Mouse (Mus musculus): Measurements from ENCODE around the gene Slc4a10. TPM values are rescaled to one million over a fixed set of nuclear protein-coding genes. Genes with fewer than 3 reads are reported as not detected.

The Slc4a10 gene
- polyA plus RNA-seq, 1 experiment, result 0.02 TPM

- Histone ChIP-seq H3K36me3 (ENCODE audit: control insufficient read depth, insufficient read depth, low read length) (no peaks in the 10 kb centered on the region), H3K27ac (ENCODE audit: insufficient read depth, low read depth, low read length) (no peak overlapping the region), H3K4me3 (ENCODE audit: insufficient read depth, low read depth, low read length) (no peak overlapping the region), H3K27me3 (replicated peaks; ENCODE audit: control insufficient read depth, insufficient read depth, low read length) (no peaks in the 10 kb centered on the region), H3K4me1 (ENCODE audit: control insufficient read depth, insufficient read depth, low read length) (no peaks in the 10 kb centered on the region)
- TF ChIP-seq CTCF (conservative IDR thresholded peaks at IDR 0.05; ENCODE audit: insufficient read depth, insufficient read length, low read depth, low read length), result no peak
- TF ChIP-seq POLR2A (IDR thresholded peaks at IDR 0.05; ENCODE audit: low read depth, low read length), result no peak
- no peak for DNase-seq
- WGBS, result 61% methylated on average over 3 of the region's 3 CpGs
Measured at GRCm38 (mm10) chr2:62147636-62148035, 101.4 kb downstream of the Slc4a10 start.

GRCm38 (mm10) chr2:62149421-62149820, 103.2 kb downstream of the Slc4a10 start:
- H3K27ac ChIP-seq (ENCODE audit: insufficient read depth, low read depth, low read length), result no peak overlapping the region
- H3K36me3 ChIP-seq (ENCODE audit: control insufficient read depth, insufficient read depth, low read length), result no peaks in the 10 kb centered on the region
- H3K27me3 ChIP-seq (replicated peaks; ENCODE audit: control insufficient read depth, insufficient read depth, low read length), result no peaks in the 10 kb centered on the region
- DNase-seq, result no peak
- no peak for TF ChIP-seq POLR2A (IDR thresholded peaks at IDR 0.05; ENCODE audit: low read depth, low read length)
- no peak for TF ChIP-seq CTCF (conservative IDR thresholded peaks at IDR 0.05; ENCODE audit: insufficient read depth, insufficient read length, low read depth, low read length)
- no peaks in the 10 kb centered on the region for H3K4me1 ChIP-seq (ENCODE audit: control insufficient read depth, insufficient read depth, low read length)
- H3K4me3 ChIP-seq (ENCODE audit: insufficient read depth, low read depth, low read length), result no peak overlapping the region

GRCm38 (mm10) chr2:62150830-62151229, 104.6 kb downstream of the Slc4a10 start:
- no peaks in the 10 kb centered on the region for H3K27me3 ChIP-seq (replicated peaks; ENCODE audit: control insufficient read depth, insufficient read depth, low read length)
- WGBS, result 71% methylated on average over 1 of the region's 1 CpGs
- TF ChIP-seq POLR2A (IDR thresholded peaks at IDR 0.05; ENCODE audit: low read depth, low read length), result no peak
- TF ChIP-seq CTCF (conservative IDR thresholded peaks at IDR 0.05; ENCODE audit: insufficient read depth, insufficient read length, low read depth, low read length), result no peak
- DNase-seq, result no peak
- no peak overlapping the region for H3K4me3 ChIP-seq (ENCODE audit: insufficient read depth, low read depth, low read length)
- H3K4me1 ChIP-seq (ENCODE audit: control insufficient read depth, insufficient read depth, low read length), result no peaks in the 10 kb centered on the region
- H3K36me3 ChIP-seq (ENCODE audit: control insufficient read depth, insufficient read depth, low read length), result no peaks in the 10 kb centered on the region
- H3K27ac ChIP-seq (ENCODE audit: insufficient read depth, low read depth, low read length), result no peak overlapping the region

GRCm38 (mm10) chr2:62210109-62210508, 163.8 kb downstream of the Slc4a10 start:
- no peak for TF ChIP-seq CTCF (conservative IDR thresholded peaks at IDR 0.05; ENCODE audit: insufficient read depth, insufficient read length, low read depth, low read length)
- no peak for TF ChIP-seq POLR2A (IDR thresholded peaks at IDR 0.05; ENCODE audit: low read depth, low read length)
- H3K4me3 ChIP-seq (ENCODE audit: insufficient read depth, low read depth, low read length), result no peak overlapping the region
- DNase-seq, result no peak
- H3K27me3 ChIP-seq (replicated peaks; ENCODE audit: control insufficient read depth, insufficient read depth, low read length), result no peaks in the 10 kb centered on the region
- H3K36me3 ChIP-seq (ENCODE audit: control insufficient read depth, insufficient read depth, low read length), result no peaks in the 10 kb centered on the region
- H3K4me1 ChIP-seq (ENCODE audit: control insufficient read depth, insufficient read depth, low read length), result no peaks in the 10 kb centered on the region
- H3K27ac ChIP-seq (ENCODE audit: insufficient read depth, low read depth, low read length), result no peak overlapping the region

- no peaks in the 10 kb centered on the region for H3K36me3 ChIP-seq (ENCODE audit: control insufficient read depth, insufficient read depth, low read length)
- H3K4me3 ChIP-seq (ENCODE audit: insufficient read depth, low read depth, low read length), result no peak overlapping the region
- H3K27me3 ChIP-seq (replicated peaks; ENCODE audit: control insufficient read depth, insufficient read depth, low read length), result no peaks in the 10 kb centered on the region
- 90% methylated on average over 5 of the region's 5 CpGs for WGBS
- no peaks in the 10 kb centered on the region for H3K4me1 ChIP-seq (ENCODE audit: control insufficient read depth, insufficient read depth, low read length)
- TF ChIP-seq POLR2A (IDR thresholded peaks at IDR 0.05; ENCODE audit: low read depth, low read length) (no peak), CTCF (conservative IDR thresholded peaks at IDR 0.05; ENCODE audit: insufficient read depth, insufficient read length, low read depth, low read length) (no peak)
- H3K27ac ChIP-seq (ENCODE audit: insufficient read depth, low read depth, low read length), result no peak overlapping the region
- no peak for DNase-seq
Measured at GRCm38 (mm10) chr2:62211106-62211505, 164.8 kb downstream of the Slc4a10 start.

- no peak overlapping the region for H3K4me3 ChIP-seq (ENCODE audit: insufficient read depth, low read depth, low read length)
- no peak overlapping the region for H3K27ac ChIP-seq (ENCODE audit: insufficient read depth, low read depth, low read length)
Measured at GRCm38 (mm10) chr2:62227563-62227962, 181.3 kb downstream of the Slc4a10 start.

GRCm38 (mm10) chr2:62231271-62231670, 185.0 kb downstream of the Slc4a10 start:
- Histone ChIP-seq H3K4me3 (ENCODE audit: insufficient read depth, low read depth, low read length) (no peak overlapping the region), H3K27me3 (replicated peaks; ENCODE audit: control insufficient read depth, insufficient read depth, low read length) (no peaks in the 10 kb centered on the region), H3K4me1 (ENCODE audit: control insufficient read depth, insufficient read depth, low read length) (no peaks in the 10 kb centered on the region), H3K36me3 (ENCODE audit: control insufficient read depth, insufficient read depth, low read length) (no peaks in the 10 kb centered on the region), H3K27ac (ENCODE audit: insufficient read depth, low read depth, low read length) (no peak overlapping the region)
- WGBS, result 86% methylated on average over 2 of the region's 2 CpGs
- TF ChIP-seq CTCF (conservative IDR thresholded peaks at IDR 0.05; ENCODE audit: insufficient read depth, insufficient read length, low read depth, low read length) (no peak), POLR2A (IDR thresholded peaks at IDR 0.05; ENCODE audit: low read depth, low read length) (no peak)
- DNase-seq, result no peak

More at GRCm38 (mm10) chr2:62227563-62227962, 181.3 kb downstream of the Slc4a10 start:
- TF ChIP-seq CTCF (conservative IDR thresholded peaks at IDR 0.05; ENCODE audit: insufficient read depth, insufficient read length, low read depth, low read length), result no peak
- TF ChIP-seq POLR2A (IDR thresholded peaks at IDR 0.05; ENCODE audit: low read depth, low read length), result no peak
- no peaks in the 10 kb centered on the region for H3K36me3 ChIP-seq (ENCODE audit: control insufficient read depth, insufficient read depth, low read length)
- DNase-seq, result no peak
- no peaks in the 10 kb centered on the region for H3K27me3 ChIP-seq (replicated peaks; ENCODE audit: control insufficient read depth, insufficient read depth, low read length)
- H3K4me1 ChIP-seq (ENCODE audit: control insufficient read depth, insufficient read depth, low read length), result no peaks in the 10 kb centered on the region

- TF ChIP-seq CTCF (conservative IDR thresholded peaks at IDR 0.05; ENCODE audit: insufficient read depth, insufficient read length, low read depth, low read length), result no peak
- no peak for TF ChIP-seq POLR2A (IDR thresholded peaks at IDR 0.05; ENCODE audit: low read depth, low read length)
- Histone ChIP-seq H3K36me3 (ENCODE audit: control insufficient read depth, insufficient read depth, low read length) (no peaks in the 10 kb centered on the region), H3K27me3 (replicated peaks; ENCODE audit: control insufficient read depth, insufficient read depth, low read length) (no peaks in the 10 kb centered on the region), H3K27ac (ENCODE audit: insufficient read depth, low read depth, low read length) (no peak overlapping the region), H3K4me1 (ENCODE audit: control insufficient read depth, insufficient read depth, low read length) (no peaks in the 10 kb centered on the region), H3K4me3 (ENCODE audit: insufficient read depth, low read depth, low read length) (no peak overlapping the region)
- WGBS, result 64% methylated on average over 4 of the region's 4 CpGs
- DNase-seq, result no peak
Measured at GRCm38 (mm10) chr2:62244167-62244566, 197.9 kb downstream of the Slc4a10 start.

All from kidney, adult 2 months (tissue).